Mouse (Mus musculus) heart, adult 2 months (tissue): ENCODE data around the gene Macrod2.

Experiments used
- CTCF ChIP-seq: fragments of 200-600 bp; IDR thresholded peaks from 2 replicates; pipeline ENCODE4 v1.8.1; 2022; ENCODE audit warnings: antibody characterized with exemption, mild to moderate bottlenecking, moderate library complexity
- EP300 ChIP-seq: fragments of 200-500 bp; IDR thresholded peaks from 2 replicates; pipeline ENCODE4 v1.6.1; 2011; ENCODE audit warnings: low read depth, low read length, control low read depth; ENCODE audit not compliant: insufficient read depth
- POLR2A ChIP-seq: fragments of 200-500 bp; IDR thresholded peaks from 2 replicates; pipeline ENCODE4 v1.6.1; 2011; ENCODE audit warnings: mild to moderate bottlenecking, low read depth, low read length, control low read depth; ENCODE audit not compliant: insufficient read depth

DNA sequence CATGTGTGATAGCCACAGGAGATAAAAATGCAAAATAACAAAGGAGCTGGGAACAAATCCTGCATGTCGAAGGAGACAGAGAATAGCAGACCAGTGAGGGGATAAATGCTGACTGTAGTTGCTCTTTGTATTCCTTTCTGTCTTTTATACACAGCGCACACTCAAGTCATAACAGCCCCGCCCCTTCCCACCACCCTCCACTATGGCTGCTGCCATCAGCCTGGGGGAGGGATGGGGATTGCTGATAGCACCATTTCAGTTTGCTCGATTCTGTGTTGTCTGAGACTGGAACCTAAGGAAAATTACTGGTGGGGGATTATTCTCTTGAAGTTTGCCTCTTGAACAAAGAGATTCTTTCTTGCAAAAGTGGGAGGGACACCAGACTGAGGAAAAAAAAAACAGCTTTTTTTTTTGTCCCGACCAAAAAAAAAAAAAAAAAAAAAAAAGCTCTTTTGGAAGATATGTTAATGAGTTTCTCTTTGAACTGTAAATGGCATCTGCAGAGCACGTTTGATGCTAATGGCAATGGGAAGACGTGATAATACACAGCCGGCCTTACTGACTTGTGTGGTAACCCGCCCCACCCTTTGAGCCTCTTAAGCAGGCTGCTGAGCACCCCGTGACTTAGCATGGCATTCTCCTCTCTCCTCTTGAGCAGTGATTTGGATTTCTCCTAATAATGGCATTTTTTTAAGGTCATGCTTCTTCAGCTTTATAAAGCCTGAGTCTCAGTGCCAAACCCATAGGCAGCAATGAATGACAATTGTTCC is 1768.6 kb downstream of the Macrod2 start:
- TF ChIP-seq CTCF, result no peak
- TF ChIP-seq POLR2A, result no peak
- no peak for TF ChIP-seq EP300
